Mouse (Mus musculus): ENCODE measurements around the gene Rpl29.

Gene Rpl29

GRCm38 (mm10) chr9:106429221-106430014 is at the start of gene Rpl29:
Gene Rpl29, plus strand, starts transcription at chr9:106429454.
- DNase-seq, result peak; percentile 96

- DNase-seq, result no peak
These were observed 42.9 kb upstream of the Rpl29 start for GRCm38 (mm10) chr9:106386181-106386864.

- no peak for DNase-seq
These were observed 36.3 kb upstream of the Rpl29 start for GRCm38 (mm10) chr9:106392828-106393527.

GRCm38 (mm10) chr9:106393548-106393947 is 35.7 kb upstream of the Rpl29 start:
- no peak for DNase-seq

GRCm38 (mm10) chr9:106394649-106395602 is 34.3 kb upstream of the Rpl29 start:
- DNase-seq, result no peak

GRCm38 (mm10) chr9:106397733-106398132 is 31.5 kb upstream of the Rpl29 start:
- no peak for DNase-seq

GRCm38 (mm10) chr9:106398667-106399311 is 30.5 kb upstream of the Rpl29 start:
- DNase-seq, result no peak

GRCm38 (mm10) chr9:106399808-106400207 is 29.4 kb upstream of the Rpl29 start:
- no peak for DNase-seq

- no peak for DNase-seq
These were observed 27.1 kb upstream of the Rpl29 start for GRCm38 (mm10) chr9:106402149-106402548.

- DNase-seq, result no peak
These were observed 26.5 kb upstream of the Rpl29 start for GRCm38 (mm10) chr9:106402607-106403375.

- DNase-seq, result no peak
These were observed 24.0 kb upstream of the Rpl29 start for GRCm38 (mm10) chr9:106405275-106405674.

- no peak for DNase-seq
These were observed 22.7 kb upstream of the Rpl29 start for GRCm38 (mm10) chr9:106406443-106407078.

- no peak for DNase-seq
These were observed 20.2 kb upstream of the Rpl29 start for GRCm38 (mm10) chr9:106409096-106409495.

- DNase-seq, result no peak
These were observed 19.1 kb upstream of the Rpl29 start for GRCm38 (mm10) chr9:106410086-106410650.

GRCm38 (mm10) chr9:106411091-106411594 is 18.1 kb upstream of the Rpl29 start:
- DNase-seq, result no peak

- DNase-seq, result no peak
These were observed 17.5 kb upstream of the Rpl29 start for GRCm38 (mm10) chr9:106411729-106412128.

- no peak for DNase-seq
These were observed 17.0 kb upstream of the Rpl29 start for GRCm38 (mm10) chr9:106412210-106412609.

- DNase-seq, result no peak
These were observed 15.6 kb upstream of the Rpl29 start for GRCm38 (mm10) chr9:106413606-106414005.

GRCm38 (mm10) chr9:106416826-106417225 is 12.4 kb upstream of the Rpl29 start:
- no peak for DNase-seq
